Mouse (Mus musculus) ovary, postnatal 14 days (tissue): Measurements from ENCODE around the gene Sox2.

Source experiments
- DNase-seq: peaks from one replicate; pipeline ENCODE4 v3.0.0; 2022; ENCODE audit warnings: low spot score

Sox2 gene

DNA sequence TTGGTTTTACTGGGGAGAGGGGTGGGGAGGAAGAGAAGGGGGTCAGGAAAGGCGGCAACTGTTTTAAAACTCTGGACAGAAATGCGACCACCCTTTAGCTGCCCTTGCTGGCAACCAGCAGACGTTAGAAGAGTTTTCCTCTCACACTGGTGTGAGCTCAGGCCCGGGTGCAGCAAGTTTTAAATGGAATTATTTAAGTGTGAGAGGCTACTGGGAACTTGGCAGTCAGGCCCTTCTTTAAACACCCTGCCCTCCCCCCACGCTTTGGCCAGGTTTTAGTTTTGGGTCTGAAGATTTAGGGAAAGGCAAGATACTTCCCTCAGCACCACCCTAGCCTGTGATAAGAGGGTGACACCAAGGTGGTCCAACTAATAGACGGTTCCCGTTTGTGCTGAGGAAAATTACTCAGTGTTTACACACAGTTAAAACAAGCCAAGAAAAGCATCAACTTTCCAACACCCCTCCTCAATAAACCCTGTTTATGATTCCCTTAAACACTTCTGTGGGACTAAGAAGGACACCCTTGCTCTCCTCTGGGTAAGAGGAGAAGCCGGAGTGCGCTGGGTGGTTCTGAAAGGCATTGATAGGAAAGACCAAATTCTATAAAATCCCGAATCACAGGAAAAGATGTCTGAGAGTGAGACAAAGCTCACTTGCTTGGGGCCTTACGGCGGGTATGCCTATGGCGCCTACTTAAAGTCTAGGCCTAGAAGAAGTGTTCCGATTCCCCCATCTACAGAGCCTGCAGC, 10.5 kb downstream of the Sox2 start:
- DNase-seq = no peak

GRCm38 (mm10) chr3:34661341-34662007, 11.3 kb downstream of the Sox2 start:
- DNase-seq = no peak

- DNase-seq = no peak
Observed at GRCm38 (mm10) chr3:34662008-34662711, 12.0 kb downstream of the Sox2 start.

DNA sequence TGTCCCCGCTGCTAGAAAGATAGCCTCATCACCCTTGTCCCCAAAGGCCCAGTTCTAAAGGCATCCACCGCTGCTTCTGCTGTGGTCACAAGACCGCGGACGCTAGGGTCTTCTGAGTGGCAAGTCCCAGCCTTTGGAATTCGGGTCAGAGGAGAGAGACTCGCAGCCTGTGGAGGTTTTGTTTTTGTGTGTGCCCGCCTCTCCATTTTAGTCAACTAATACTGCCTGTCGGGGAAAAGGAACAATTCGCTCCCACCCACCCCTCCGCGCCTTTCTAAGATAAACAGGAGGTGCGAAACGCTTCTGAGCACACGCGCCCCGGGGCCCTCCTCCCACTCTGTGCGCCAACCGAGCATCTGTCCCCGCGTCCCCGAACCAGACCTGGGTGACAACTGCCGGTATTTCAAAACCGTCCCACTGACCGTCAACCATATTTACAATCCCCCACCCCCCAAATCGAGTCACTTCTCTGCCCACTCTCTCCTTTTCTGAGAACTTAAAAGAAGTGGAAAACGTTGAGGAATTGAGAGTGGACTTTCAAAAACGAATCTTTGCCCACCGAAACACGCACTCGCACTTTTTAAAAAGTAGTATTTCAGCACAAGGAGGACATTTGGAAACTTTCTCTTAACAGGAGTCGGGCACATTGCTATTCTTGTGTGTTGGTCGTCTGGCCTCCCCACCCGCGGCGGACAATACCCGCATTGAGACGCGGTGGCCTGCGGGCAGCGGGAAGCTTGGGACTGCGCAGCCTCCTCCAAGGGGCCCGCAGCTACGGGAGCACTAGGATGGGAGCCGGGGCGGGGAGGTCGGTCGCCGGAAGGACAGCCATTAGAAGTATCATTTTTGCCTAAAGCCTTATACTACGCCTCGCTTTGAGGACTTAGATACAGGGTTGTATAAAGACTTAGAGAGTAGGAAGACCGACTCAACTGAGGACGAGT, 12.8 kb downstream of the Sox2 start:
- DNase-seq = no peak

DNA sequence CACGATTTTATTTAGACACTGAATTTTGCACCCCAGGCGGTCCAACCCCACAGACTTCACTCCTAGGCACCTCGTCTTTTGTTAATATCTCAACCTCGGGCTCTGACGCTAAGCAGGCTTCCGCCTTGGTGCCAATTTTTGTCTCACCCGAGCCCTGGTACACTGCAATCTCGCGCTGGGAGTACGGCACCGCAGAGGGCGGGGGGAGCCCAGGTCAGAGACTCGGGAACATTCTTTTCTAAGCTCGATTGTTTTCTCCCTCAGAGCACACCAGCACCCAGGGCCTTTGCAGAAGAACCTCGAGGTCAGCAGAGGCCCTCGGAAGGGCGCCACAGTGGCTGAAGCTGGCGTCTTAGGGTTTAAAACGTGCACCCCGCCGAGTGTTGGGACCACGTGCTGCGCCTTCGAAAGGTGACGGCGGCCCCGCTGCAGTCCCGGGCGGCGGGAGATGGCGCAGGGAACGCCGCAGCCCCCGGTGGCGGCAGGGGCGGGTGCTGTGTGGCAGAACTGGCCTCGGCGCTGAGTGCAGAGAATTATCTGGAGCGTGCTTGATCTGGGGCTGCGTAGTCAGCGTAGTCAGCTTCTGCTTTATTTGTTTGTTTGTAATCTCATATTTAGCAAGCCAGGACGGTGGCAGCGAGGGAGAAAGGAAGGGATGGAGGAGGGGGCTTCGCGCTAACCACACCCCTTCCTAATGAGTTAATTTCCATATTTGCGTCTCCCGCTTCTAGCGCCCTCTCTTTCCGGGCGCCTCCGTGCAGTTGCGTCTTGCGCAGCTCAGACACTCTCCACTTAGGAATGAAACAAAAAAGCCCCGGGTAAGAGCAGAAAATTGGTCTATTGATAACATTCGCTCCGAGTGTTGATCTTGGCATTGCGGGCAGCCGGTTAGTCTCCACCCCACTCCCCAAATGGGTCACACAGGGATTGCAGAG, 13.8 kb downstream of the Sox2 start:
- DNase-seq = no peak

DNA sequence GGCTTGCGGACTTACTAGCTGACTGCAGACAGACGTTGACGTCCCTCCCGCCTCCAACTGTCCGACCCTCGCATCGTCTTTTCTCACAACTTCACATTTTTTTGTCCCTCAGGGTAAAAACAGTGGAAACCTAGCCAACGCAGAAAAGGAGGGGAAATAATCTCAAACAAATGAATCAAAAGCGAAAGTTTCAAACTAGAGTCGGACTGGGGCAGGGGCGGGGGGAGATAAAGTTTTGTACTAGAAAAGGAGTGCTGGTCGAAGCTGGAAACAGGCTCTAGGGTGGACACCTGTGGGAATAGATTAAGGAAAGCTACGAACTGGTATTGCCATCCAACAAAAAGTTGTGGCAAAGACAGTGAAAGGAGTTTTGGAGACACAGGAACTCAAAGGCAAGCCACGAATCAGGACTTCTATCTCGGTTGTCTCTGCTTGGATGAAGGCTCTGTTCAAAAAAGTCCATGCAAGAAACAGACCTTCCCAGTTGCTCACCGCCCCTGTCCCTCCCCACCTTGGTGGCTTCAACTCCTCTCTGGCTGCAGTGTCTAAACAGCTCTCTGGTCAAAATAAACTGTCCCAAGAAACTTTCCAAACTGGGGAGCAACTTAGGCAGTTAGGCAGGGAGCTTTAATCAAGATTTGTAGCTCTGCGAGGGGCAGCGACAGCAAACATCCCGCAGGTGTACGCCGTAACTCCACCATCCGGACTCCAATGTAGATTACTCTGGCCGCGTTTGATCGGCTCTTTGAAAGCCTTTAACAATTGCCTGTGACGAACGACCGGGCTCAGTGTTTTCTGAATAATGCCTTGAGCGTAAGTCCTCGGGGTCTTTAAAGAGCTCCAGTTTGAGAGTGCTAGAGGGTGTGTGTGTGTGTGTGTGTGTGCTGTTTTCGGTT, 14.7 kb downstream of the Sox2 start:
- DNase-seq = no peak

GRCm38 (mm10) chr3:34665751-34666665, 15.8 kb downstream of the Sox2 start:
- DNase-seq = no peak

GRCm38 (mm10) chr3:34667180-34667579, 17.0 kb downstream of the Sox2 start:
- no peak for DNase-seq

GRCm38 (mm10) chr3:34667881-34668817, 17.9 kb downstream of the Sox2 start:
- DNase-seq = no peak

GRCm38 (mm10) chr3:34671024-34671660, 20.9 kb downstream of the Sox2 start:
- DNase-seq = no peak

- DNase-seq = no peak
Observed at GRCm38 (mm10) chr3:34678840-34679239, 28.6 kb downstream of the Sox2 start.

GRCm38 (mm10) chr3:34679439-34679838, 29.2 kb downstream of the Sox2 start:
- DNase-seq = no peak

DNA sequence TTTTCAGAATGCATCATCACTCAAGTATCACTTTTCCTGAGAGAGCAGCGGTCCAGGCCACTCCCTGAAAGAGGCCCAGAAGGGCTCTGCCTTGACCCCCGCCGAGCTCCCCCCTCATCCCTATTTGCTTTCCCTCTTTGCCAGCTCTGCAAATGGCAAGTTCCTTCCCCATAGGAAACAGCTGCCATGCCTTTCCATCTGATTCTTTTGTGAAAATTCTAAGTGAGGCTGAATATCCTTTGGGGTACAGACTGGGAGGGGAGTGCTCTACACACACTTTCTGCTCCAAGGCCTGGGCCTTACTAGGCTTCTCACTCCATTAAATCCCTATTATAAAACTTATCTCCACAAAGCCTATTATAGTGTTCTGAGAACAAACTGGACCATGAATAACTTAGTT, 29.7 kb downstream of the Sox2 start:
- no peak for DNase-seq

DNA sequence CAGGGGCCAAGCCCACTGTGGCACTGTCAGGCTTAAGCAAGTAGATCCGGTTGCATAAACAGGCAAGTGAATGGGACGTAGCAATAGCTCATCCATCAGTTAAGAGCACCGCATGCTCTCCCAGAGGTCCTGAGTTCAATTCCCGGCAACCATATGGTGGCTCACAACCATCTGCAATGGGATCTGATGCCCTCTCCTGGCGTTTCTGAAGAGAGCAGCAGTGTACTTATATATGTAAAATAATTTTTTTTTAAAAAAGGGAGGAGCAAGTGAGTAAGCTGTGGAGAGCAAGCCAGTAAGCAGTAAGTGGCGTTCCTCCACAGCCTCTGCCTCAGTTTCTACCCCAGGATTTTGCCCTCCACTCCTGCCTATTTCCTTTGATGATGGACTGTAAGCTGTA, 37.9 kb downstream of the Sox2 start:
- DNase-seq = no peak

GRCm38 (mm10) chr3:34691703-34692393, 41.6 kb downstream of the Sox2 start:
- no peak for DNase-seq

GRCm38 (mm10) chr3:34692394-34692745, 42.2 kb downstream of the Sox2 start:
- DNase-seq = no peak
